Mouse (Mus musculus): ENCODE data around the gene Angel1.

DNA sequence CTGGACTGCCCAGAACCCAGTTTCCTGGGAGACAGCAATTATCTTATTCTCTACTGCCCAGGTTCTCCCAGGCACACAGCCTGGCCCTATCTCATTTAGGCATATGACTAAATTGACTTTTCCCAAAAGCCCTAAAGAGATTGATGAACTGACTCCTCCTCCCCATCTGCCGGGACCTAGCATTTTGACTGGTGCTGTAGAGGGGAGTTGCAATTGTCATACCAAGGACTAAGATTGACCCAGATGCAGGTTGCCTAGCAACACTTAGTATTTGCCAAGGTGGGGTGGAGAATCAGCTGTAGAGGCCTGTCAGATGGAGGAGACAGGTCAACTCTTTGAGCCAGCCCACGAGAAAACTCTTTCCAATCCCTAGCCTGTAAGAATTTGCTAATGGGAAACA is 28.3 kb downstream of the Angel1 start:
- no peak for TF ChIP-seq POLR2A (IDR thresholded peaks at IDR 0.05; ENCODE audit: low read depth, low read length)
- TF ChIP-seq CTCF (conservative IDR thresholded peaks at IDR 0.05; ENCODE audit: insufficient read depth, insufficient read length, low read depth, low read length), result no peak
